Mouse (Mus musculus) central nervous system, embryonic 11.5 days (tissue): Measurements from ENCODE around the gene Vmn2r7. TPM values are rescaled to one million over a fixed set of nuclear protein-coding genes. Genes with fewer than 3 reads are reported as not detected.

Experiments used
- polyA plus RNA-seq: library from polyadenylated mRNA; depleted of rRNA; stranded (reverse); fragments of >200 nt; gene quantifications from 2 replicates; pipeline ENCODE4 v1.2.3, GENCODE M21; 2012; rRNA removed

The Vmn2r7 gene
- not detected in 2 replicates for polyA plus RNA-seq

GRCm38 (mm10) chr3:64844665-64845064 lies at the start of gene Vmn2r7:
TSS of gene Vmn2r7 (minus strand) at chr3:64844765.

